Comparison of ENCODE assay signal across 27 mouse cellular contexts in the genomic region with DNA sequence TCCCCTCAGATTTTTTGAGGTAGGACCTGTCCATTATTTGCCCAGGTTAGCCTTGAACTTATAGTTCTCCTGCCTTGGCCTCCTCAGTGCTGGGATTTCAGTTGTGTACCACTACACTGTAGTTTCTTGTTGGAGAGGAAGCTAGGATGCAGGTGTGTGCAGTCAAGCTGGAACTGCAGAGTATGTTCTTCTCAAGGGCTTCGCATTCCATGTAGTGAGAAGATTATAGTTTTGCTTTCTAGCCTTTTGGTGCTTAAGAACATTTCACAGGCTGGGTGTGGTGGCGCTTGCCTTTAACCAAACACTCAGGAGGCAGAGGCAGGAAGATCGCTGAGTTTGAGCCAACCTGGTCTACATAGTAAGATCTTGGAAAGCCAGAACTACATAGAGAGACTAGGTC. TPM values are rescaled to one million over a fixed set of nuclear protein-coding genes. Genes with fewer than 3 reads are reported as not detected.
DNase-seq lines count a peak whose midpoint lies in the region; ATAC-seq and TF ChIP-seq lines count a peak whose summit lies in the region.
"Had no signal": no experiment of that assay in that cellular context is flagged by ENCODE, and none has a peak within 500 bp of the region (broad histone marks: within the 10 kb centered on the region; RNA-seq: fewer than 3 reads in every experiment).

No protein-coding gene starts in this region.

- no peaks in the 10 kb centered on the region for H3K36me3 ChIP-seq in hindbrain, embryonic 14.5 days (replicated peaks; ENCODE audit: control insufficient read depth, insufficient read depth)
- no peaks in the 10 kb centered on the region for H3K36me3 ChIP-seq in hindbrain, embryonic 11.5 days (ENCODE audit: control insufficient read depth, insufficient read depth, low read length)
- H3K36me3 ChIP-seq in spleen, adult 2 months (ENCODE audit: control insufficient read depth, insufficient read depth, low read length): no peaks in the 10 kb centered on the region
- 0 out of 2 replicates have a peak, but pooled peaks cover 6% of the 10 kb centered on the region for H3K36me3 ChIP-seq in liver, embryonic 13.5 days
- H3K36me3 ChIP-seq: heart, embryonic 15.5 days; limb, embryonic 15.5 days; lung, embryonic 15.5 days had no signal

- no peak overlapping the region for H3K27ac ChIP-seq in hindbrain, embryonic 14.5 days
- H3K27ac ChIP-seq in hindbrain, embryonic 11.5 days (ENCODE audit: low read depth, low read length): no peak overlapping the region
- H3K27ac ChIP-seq in spleen, adult 2 months (ENCODE audit: insufficient read depth, low read length): 0 out of 2 replicates have a peak overlapping the region, but pooled peaks have one; percentile 33
- H3K27ac ChIP-seq in liver, embryonic 13.5 days: no peak overlapping the region; the same call in 1 of the 2 replicates
- H3K27ac ChIP-seq: heart, embryonic 15.5 days; limb, embryonic 10.5 days; limb, embryonic 15.5 days; lung, embryonic 15.5 days; midbrain, embryonic 12.5 days; stomach, postnatal 0 days had no signal

- no peak for DNase-seq in hindbrain, embryonic 14.5 days (ENCODE audit: low spot score)
- DNase-seq in hindbrain, embryonic 11.5 days (ENCODE audit: low spot score): no peak
- no peak for DNase-seq in spleen, adult 2 months (ENCODE audit: low read depth in 1 of 2, low spot score in 2 of 2)
- no peak for DNase-seq in spleen, adult 18-20 months
- DNase-seq in liver, embryonic 13.5 days: no peak
- no peak for DNase-seq in frontal cortex, postnatal 25 days (ENCODE audit: low spot score in 2 of 2)
- DNase-seq in neural tube, embryonic 10.5 days (ENCODE audit: extremely low spot score, low spot score): no peak
- DNase-seq: adrenal gland, adult 2 months; cerebellum, adult 9-10 months; cerebellum, postnatal 36 days; gastrocnemius, postnatal 36 days; heart, postnatal 36 days; kidney, adult 9 months; kidney, postnatal 14 days; layer of hippocampus, adult 9-11 months; thymus, adult 18-20 months; thymus, postnatal 36 days had no signal

- H3K9ac ChIP-seq in hindbrain, embryonic 14.5 days: no peak overlapping the region
- H3K9ac ChIP-seq in hindbrain, embryonic 11.5 days (ENCODE audit: low read depth, low read length): no peak overlapping the region
- peak overlapping the region; percentile 39; the same call in 1 of the 2 replicates for H3K9ac ChIP-seq in liver, embryonic 13.5 days
- H3K9ac ChIP-seq: heart, embryonic 15.5 days; limb, embryonic 15.5 days; lung, embryonic 15.5 days; midbrain, embryonic 12.5 days had no signal

- no peak for TF ChIP-seq CTCF in spleen, adult 2 months (IDR thresholded peaks at IDR 0.05; ENCODE audit: extremely low read depth, insufficient read depth, insufficient read length, insufficient replicate concordance)

- WGBS in hindbrain, embryonic 14.5 days: 98% methylated on average over 3 of the region's 3 CpGs
- over 99% methylated on average over 3 of the region's 3 CpGs for WGBS in hindbrain, embryonic 11.5 days
- 65% methylated on average over 3 of the region's 3 CpGs for WGBS in spleen, adult 2 months
- WGBS in liver, embryonic 13.5 days (ENCODE audit: insufficient replicate concordance): 90% methylated on average over 3 of the region's 3 CpGs

- ATAC-seq in hindbrain, embryonic 14.5 days (ENCODE audit: low FRiP score): no peak
- ATAC-seq in hindbrain, embryonic 11.5 days (ENCODE audit: low FRiP score): no peak
- no peak for ATAC-seq in liver, embryonic 13.5 days (ENCODE audit: low read depth)
- ATAC-seq: activated CD4-positive, CD25-positive, alpha-beta regulatory T cell, adult 4 months; forebrain, embryonic 14.5 days; hindbrain, embryonic 16.5 days had no signal

- H3K4me2 ChIP-seq in hindbrain, embryonic 14.5 days (replicated peaks): peak overlapping the region; percentile 15; the same call in 1 of the 2 replicates
- H3K4me2 ChIP-seq in hindbrain, embryonic 11.5 days (replicated peaks; ENCODE audit: low read depth, low read length): no peak overlapping the region
- peak overlapping the region; percentile 84 for H3K4me2 ChIP-seq in liver, embryonic 13.5 days
- H3K4me2 ChIP-seq: heart, embryonic 15.5 days; limb, embryonic 15.5 days; lung, embryonic 15.5 days; midbrain, embryonic 12.5 days had no signal

- no peaks in the 10 kb centered on the region for H3K27me3 ChIP-seq in hindbrain, embryonic 14.5 days (ENCODE audit: control insufficient read depth, insufficient read depth, low read length)
- no peaks in the 10 kb centered on the region for H3K27me3 ChIP-seq in hindbrain, embryonic 11.5 days (ENCODE audit: control insufficient read depth, insufficient read depth, low read length)
- H3K27me3 ChIP-seq in spleen, adult 2 months (ENCODE audit: control insufficient read depth, insufficient read depth, low read length): no peaks in the 10 kb centered on the region
- no peaks in the 10 kb centered on the region for H3K27me3 ChIP-seq in liver, embryonic 13.5 days
- H3K27me3 ChIP-seq: CH12.LX; heart, embryonic 15.5 days; limb, embryonic 15.5 days; lung, embryonic 15.5 days; midbrain, embryonic 12.5 days had no signal

- no peak for TF ChIP-seq POLR2A in spleen, adult 2 months (IDR thresholded peaks at IDR 0.05; ENCODE audit: low read depth, low read length)

- H3K4me3 ChIP-seq in hindbrain, embryonic 14.5 days (replicated peaks; ENCODE audit: low read length): no peak overlapping the region
- no peak overlapping the region for H3K4me3 ChIP-seq in hindbrain, embryonic 11.5 days (ENCODE audit: low read depth, low read length)
- no peak overlapping the region for H3K4me3 ChIP-seq in spleen, adult 2 months (ENCODE audit: extremely low read depth, insufficient read depth, insufficient read length)
- no peak overlapping the region for H3K4me3 ChIP-seq in liver, embryonic 13.5 days (replicated peaks)
- H3K4me3 ChIP-seq: heart, embryonic 15.5 days; limb, embryonic 10.5 days; limb, embryonic 15.5 days; lung, embryonic 15.5 days; midbrain, embryonic 12.5 days had no signal

- H3K9me3 ChIP-seq in hindbrain, embryonic 14.5 days (ENCODE audit: control insufficient read depth, low read length): no peaks in the 10 kb centered on the region
- H3K9me3 ChIP-seq in hindbrain, embryonic 11.5 days (ENCODE audit: control insufficient read depth, low read length): no peaks in the 10 kb centered on the region
- no peaks in the 10 kb centered on the region for H3K9me3 ChIP-seq in liver, embryonic 13.5 days (replicated peaks)
- H3K9me3 ChIP-seq: heart, embryonic 15.5 days; limb, embryonic 10.5 days; limb, embryonic 15.5 days; lung, embryonic 15.5 days; midbrain, embryonic 12.5 days had no signal

- H3K4me1 ChIP-seq in hindbrain, embryonic 14.5 days (replicated peaks; ENCODE audit: control insufficient read depth, insufficient read depth, low read length): peaks cover 21% of the 10 kb centered on the region
- no peaks in the 10 kb centered on the region for H3K4me1 ChIP-seq in hindbrain, embryonic 11.5 days (replicated peaks; ENCODE audit: control insufficient read depth, insufficient read depth, low read length)
- H3K4me1 ChIP-seq in spleen, adult 2 months (ENCODE audit: control insufficient read depth, insufficient read depth, insufficient read length): peaks cover 8% of the 10 kb centered on the region; the same call in 1 of the 2 replicates
- H3K4me1 ChIP-seq in liver, embryonic 13.5 days (replicated peaks): peaks cover 44% of the 10 kb centered on the region

RNA-seq across cellular contexts. Expression of gene Stard7, which starts 2.8 kb away (rescaled TPM):
- polyA plus RNA-seq in hindbrain, embryonic 14.5 days (2014; fragmentation: Nextera tagmentation; extraction: Ambion mirVana): 110 and 122 TPM in 2 replicates
- polyA plus RNA-seq in hindbrain, embryonic 11.5 days (2014; fragmentation: Nextera tagmentation; extraction: Ambion mirVana): 79.5 and 79.9 TPM in 2 replicates
- polyA plus RNA-seq in spleen, adult 2 months (2012; rRNA removed): 22.2 and 33.5 TPM in 2 replicates
- polyA plus RNA-seq in liver, embryonic 13.5 days (2015; fragmentation: Nextera tagmentation; extraction: Ambion mirVana): 48.6 and 50.9 TPM in 2 replicates

RNA-seq across cellular contexts. Expression of gene Tmem127, which starts 25.1 kb away (rescaled TPM):
- polyA plus RNA-seq in hindbrain, embryonic 14.5 days (2014; fragmentation: Nextera tagmentation; extraction: Ambion mirVana): 43.0 and 47.3 TPM in 2 replicates
- 21.7 and 26.2 TPM in 2 replicates for polyA plus RNA-seq in hindbrain, embryonic 11.5 days (2014; fragmentation: Nextera tagmentation; extraction: Ambion mirVana)
- polyA plus RNA-seq in spleen, adult 2 months (2012; rRNA removed): 59.9 and 88.7 TPM in 2 replicates
- polyA plus RNA-seq in liver, embryonic 13.5 days (2015; fragmentation: Nextera tagmentation; extraction: Ambion mirVana): 12.2 and 13.4 TPM in 2 replicates

RNA-seq across cellular contexts. Expression of gene Ciao1, which starts 25.2 kb away (rescaled TPM):
- 54.6 and 58.5 TPM in 2 replicates for polyA plus RNA-seq in hindbrain, embryonic 14.5 days (2014; fragmentation: Nextera tagmentation; extraction: Ambion mirVana)
- 57.9 and 63.5 TPM in 2 replicates for polyA plus RNA-seq in hindbrain, embryonic 11.5 days (2014; fragmentation: Nextera tagmentation; extraction: Ambion mirVana)
- 43.6 and 43.8 TPM in 2 replicates for polyA plus RNA-seq in spleen, adult 2 months (2012; rRNA removed)
- polyA plus RNA-seq in liver, embryonic 13.5 days (2015; fragmentation: Nextera tagmentation; extraction: Ambion mirVana): 44.6 and 49.5 TPM in 2 replicates
